Mouse (Mus musculus): ENCODE measurements around the gene Sytl4. TPM values are rescaled to one million over a fixed set of nuclear protein-coding genes. Genes with fewer than 3 reads are reported as not detected.

Gene Sytl4
- total RNA-seq, 2 experiments from 2014 or later = 0.44 to 0.91 TPM

Other genes starting within 250 kb of the Sytl4 start
- under 1 TPM in 1 of 2 experiments, not detected in 1; 0.28 TPM for gene Tnmd, start 130.8 kb downstream of the Sytl4 start, total RNA-seq (2021)
- 10 to 100 TPM; 86.6 to 92.0 TPM for gene Tspan6, start 83.4 kb downstream of the Sytl4 start, total RNA-seq (2021)
- under 1 TPM; 0.50 to 0.84 TPM for gene Srpx2, start 73.4 kb downstream of the Sytl4 start, total RNA-seq (2021)
- gene Cstf2, start 77.4 kb upstream of the Sytl4 start, total RNA-seq (2021) = 100 to 1,000 TPM in 1 of 2 experiments, 10 to 100 TPM in 1; 96.9 to 108 TPM
- gene Xkrx, start 180.3 kb upstream of the Sytl4 start, total RNA-seq (2021) = under 1 TPM; 0.22 to 0.24 TPM
- gene Arl13a, start 205.7 kb upstream of the Sytl4 start, total RNA-seq (2021) = not detected
- not detected for gene Nox1, start 240.1 kb upstream of the Sytl4 start, total RNA-seq (2021)

All from left cerebral cortex, postnatal 4 days (tissue).